Mouse (Mus musculus): ENCODE measurements at regions not wholly inside any gene's neighbourhood (a gene's known extent, or its start where the extent isn't known, plus 50 kb on each side); places are given as distances from the start of the nearest gene placed in this dataset.

DNA sequence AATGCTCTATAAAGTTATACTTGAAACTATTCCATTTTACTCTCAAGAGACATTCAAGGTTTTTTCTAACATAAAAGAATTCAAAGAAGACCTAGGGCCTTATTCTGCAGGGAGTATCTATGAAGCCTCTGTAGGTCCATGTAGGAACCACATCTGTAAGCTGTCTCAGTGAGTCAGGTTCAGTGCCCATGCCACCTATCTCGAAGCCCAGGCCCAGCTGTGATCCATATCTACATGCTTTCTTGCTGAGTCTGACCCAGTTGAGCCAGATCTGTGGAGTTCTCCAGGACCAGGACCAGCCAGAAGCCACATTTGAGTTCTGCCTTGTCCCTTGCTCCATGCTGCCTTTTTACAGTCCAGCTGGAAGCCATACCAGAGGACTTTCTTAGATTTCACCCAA lies 142.2 kb upstream of the Bmp4 start:
- no peak for DNase-seq
- H3K4me3 ChIP-seq (replicated peaks; ENCODE audit: insufficient read depth, low read depth, low read length): no peak overlapping the region
- 39% methylated on average over 1 of the region's 1 CpGs for WGBS
- no peaks in the 10 kb centered on the region for H3K4me1 ChIP-seq (ENCODE audit: control insufficient read depth, insufficient read depth, low read length)
- H3K27ac ChIP-seq (ENCODE audit: insufficient read depth, low read length): no peak overlapping the region
- TF ChIP-seq POLR2A (IDR thresholded peaks at IDR 0.05; ENCODE audit: borderline replicate concordance, insufficient read depth, low read length) (no peak), CTCF (IDR thresholded peaks at IDR 0.05; ENCODE audit: borderline replicate concordance, insufficient read depth, low read depth, low read length) (no peak)
- H3K27me3 ChIP-seq (ENCODE audit: control insufficient read depth, insufficient read depth, low read length): no peaks in the 10 kb centered on the region

DNA sequence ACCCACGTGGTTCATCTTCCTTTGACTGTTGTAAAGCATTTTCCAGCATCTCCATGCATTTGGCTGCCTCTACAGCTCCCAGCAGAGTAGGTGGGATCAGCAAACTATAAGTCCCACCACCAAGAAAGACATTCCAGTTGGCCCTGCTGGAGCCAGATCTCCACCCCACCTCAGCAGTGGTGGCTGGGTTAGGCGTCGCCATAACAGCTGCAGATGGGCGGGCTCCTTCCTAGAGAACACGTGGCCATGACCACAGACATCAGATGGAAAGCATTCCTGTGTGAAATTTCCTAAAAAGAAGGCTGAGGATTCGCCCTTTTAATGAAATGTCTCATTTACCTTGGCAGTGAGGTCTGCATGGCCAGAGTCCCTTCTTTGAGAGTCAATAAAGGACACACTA lies 140.0 kb upstream of the Bmp4 start:
- Histone ChIP-seq H3K27ac (ENCODE audit: insufficient read depth, low read length) (no peak overlapping the region), H3K4me3 (replicated peaks; ENCODE audit: insufficient read depth, low read depth, low read length) (no peak overlapping the region), H3K4me1 (ENCODE audit: control insufficient read depth, insufficient read depth, low read length) (no peaks in the 10 kb centered on the region), H3K27me3 (ENCODE audit: control insufficient read depth, insufficient read depth, low read length) (no peaks in the 10 kb centered on the region)
- TF ChIP-seq CTCF (IDR thresholded peaks at IDR 0.05; ENCODE audit: borderline replicate concordance, insufficient read depth, low read depth, low read length) (no peak), POLR2A (IDR thresholded peaks at IDR 0.05; ENCODE audit: borderline replicate concordance, insufficient read depth, low read length) (no peak)
- WGBS: 71% methylated on average over 6 of the region's 6 CpGs
- no peak for DNase-seq

- WGBS: 88% methylated on average over 5 of the region's 5 CpGs
- H3K27ac ChIP-seq (ENCODE audit: insufficient read depth, low read length): no peak overlapping the region
- no peaks in the 10 kb centered on the region for H3K27me3 ChIP-seq (ENCODE audit: control insufficient read depth, insufficient read depth, low read length)
- H3K4me3 ChIP-seq (replicated peaks; ENCODE audit: insufficient read depth, low read depth, low read length): no peak overlapping the region
- no peak for TF ChIP-seq CTCF (IDR thresholded peaks at IDR 0.05; ENCODE audit: borderline replicate concordance, insufficient read depth, low read depth, low read length)
- TF ChIP-seq POLR2A (IDR thresholded peaks at IDR 0.05; ENCODE audit: borderline replicate concordance, insufficient read depth, low read length): no peak
- no peak for DNase-seq
- no peaks in the 10 kb centered on the region for H3K4me1 ChIP-seq (ENCODE audit: control insufficient read depth, insufficient read depth, low read length)
Observed at GRCm38 (mm10) chr14:46529086-46529715, 138.7 kb upstream of the Bmp4 start.

GRCm38 (mm10) chr14:46517258-46517657 lies 126.8 kb upstream of the Bmp4 start:
- 55% methylated on average over 4 of the region's 4 CpGs for WGBS
- Histone ChIP-seq H3K27ac (ENCODE audit: insufficient read depth, low read length) (no peak overlapping the region), H3K4me1 (ENCODE audit: control insufficient read depth, insufficient read depth, low read length) (no peaks in the 10 kb centered on the region), H3K27me3 (ENCODE audit: control insufficient read depth, insufficient read depth, low read length) (no peaks in the 10 kb centered on the region), H3K4me3 (replicated peaks; ENCODE audit: insufficient read depth, low read depth, low read length) (no peak overlapping the region)
- no peak for DNase-seq
- no peak for TF ChIP-seq CTCF (IDR thresholded peaks at IDR 0.05; ENCODE audit: borderline replicate concordance, insufficient read depth, low read depth, low read length)
- TF ChIP-seq POLR2A (IDR thresholded peaks at IDR 0.05; ENCODE audit: borderline replicate concordance, insufficient read depth, low read length): no peak

- 81% methylated on average over 3 of the region's 3 CpGs for WGBS
- no peak for DNase-seq
- TF ChIP-seq CTCF (IDR thresholded peaks at IDR 0.05; ENCODE audit: borderline replicate concordance, insufficient read depth, low read depth, low read length): no peak
- TF ChIP-seq POLR2A (IDR thresholded peaks at IDR 0.05; ENCODE audit: borderline replicate concordance, insufficient read depth, low read length): no peak
Observed at GRCm38 (mm10) chr14:46516285-46516684, 125.8 kb upstream of the Bmp4 start.

GRCm38 (mm10) chr14:46514262-46514932 lies 123.9 kb upstream of the Bmp4 start:
- Histone ChIP-seq H3K4me3 (replicated peaks; ENCODE audit: insufficient read depth, low read depth, low read length) (no peak overlapping the region), H3K27me3 (ENCODE audit: control insufficient read depth, insufficient read depth, low read length) (no peaks in the 10 kb centered on the region), H3K27ac (ENCODE audit: insufficient read depth, low read length) (no peak overlapping the region), H3K4me1 (ENCODE audit: control insufficient read depth, insufficient read depth, low read length) (no peaks in the 10 kb centered on the region)
- 87% methylated on average over 4 of the region's 4 CpGs for WGBS
- DNase-seq: no peak
- TF ChIP-seq POLR2A (IDR thresholded peaks at IDR 0.05; ENCODE audit: borderline replicate concordance, insufficient read depth, low read length) (no peak), CTCF (IDR thresholded peaks at IDR 0.05; ENCODE audit: borderline replicate concordance, insufficient read depth, low read depth, low read length) (no peak)

More at GRCm38 (mm10) chr14:46516285-46516684, 125.8 kb upstream of the Bmp4 start:
- no peaks in the 10 kb centered on the region for H3K27me3 ChIP-seq (ENCODE audit: control insufficient read depth, insufficient read depth, low read length)
- H3K27ac ChIP-seq (ENCODE audit: insufficient read depth, low read length): no peak overlapping the region
- no peak overlapping the region for H3K4me3 ChIP-seq (replicated peaks; ENCODE audit: insufficient read depth, low read depth, low read length)
- H3K4me1 ChIP-seq (ENCODE audit: control insufficient read depth, insufficient read depth, low read length): no peaks in the 10 kb centered on the region

DNA sequence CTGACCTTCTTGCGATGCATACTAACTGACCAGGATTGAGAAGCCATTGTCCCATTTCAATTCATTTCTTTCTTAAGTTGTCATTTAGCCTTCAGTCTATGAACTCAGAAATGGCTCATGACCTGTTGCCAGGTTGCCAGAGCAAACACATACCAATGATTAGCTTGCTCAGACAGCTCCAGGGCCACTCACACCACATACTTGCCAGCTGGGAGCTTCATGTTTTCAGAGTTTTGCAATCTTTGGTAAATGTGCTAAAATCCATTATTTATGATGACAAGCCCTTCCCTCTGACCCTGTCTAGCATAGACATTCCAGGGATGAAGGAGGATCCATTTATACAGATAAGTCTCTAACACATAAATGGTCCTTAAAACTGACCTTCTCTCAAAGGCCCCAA lies 121.6 kb upstream of the Bmp4 start:
- WGBS: 94% methylated on average over 1 of the region's 1 CpGs
- DNase-seq: no peak
- no peaks in the 10 kb centered on the region for H3K27me3 ChIP-seq (ENCODE audit: control insufficient read depth, insufficient read depth, low read length)
- no peak overlapping the region for H3K27ac ChIP-seq (ENCODE audit: insufficient read depth, low read length)
- TF ChIP-seq CTCF (IDR thresholded peaks at IDR 0.05; ENCODE audit: borderline replicate concordance, insufficient read depth, low read depth, low read length) (no peak), POLR2A (IDR thresholded peaks at IDR 0.05; ENCODE audit: borderline replicate concordance, insufficient read depth, low read length) (no peak)
- H3K4me1 ChIP-seq (ENCODE audit: control insufficient read depth, insufficient read depth, low read length): no peaks in the 10 kb centered on the region
- H3K4me3 ChIP-seq (replicated peaks; ENCODE audit: insufficient read depth, low read depth, low read length): no peak overlapping the region

- DNase-seq: no peak
- WGBS: 26% methylated on average over 5 of the region's 5 CpGs
- Histone ChIP-seq H3K4me1 (ENCODE audit: control insufficient read depth, insufficient read depth, low read length) (no peaks in the 10 kb centered on the region), H3K27me3 (ENCODE audit: control insufficient read depth, insufficient read depth, low read length) (no peaks in the 10 kb centered on the region), H3K27ac (ENCODE audit: insufficient read depth, low read length) (no peak overlapping the region), H3K4me3 (replicated peaks; ENCODE audit: insufficient read depth, low read depth, low read length) (no peak overlapping the region)
- TF ChIP-seq POLR2A (IDR thresholded peaks at IDR 0.05; ENCODE audit: borderline replicate concordance, insufficient read depth, low read length) (no peak), CTCF (IDR thresholded peaks at IDR 0.05; ENCODE audit: borderline replicate concordance, insufficient read depth, low read depth, low read length) (no peak)
Observed at GRCm38 (mm10) chr14:46508871-46509270, 118.4 kb upstream of the Bmp4 start.
